Mouse (Mus musculus): ENCODE data around the gene Zdhhc17. TPM values are rescaled to one million over a fixed set of nuclear protein-coding genes. Genes with fewer than 3 reads are reported as not detected.

Zdhhc17 gene
- polyA plus RNA-seq, 1 experiment, result 5.2 TPM

- Histone ChIP-seq H3ac (ENCODE audit: control insufficient read depth, insufficient read length, low read depth) (no peak overlapping the region), H3K79me3 (ENCODE audit: low read depth) (no peaks in the 10 kb centered on the region), H3K27me3 (ENCODE audit: control insufficient read depth, insufficient read depth, insufficient read length) (no peaks in the 10 kb centered on the region), H3K4me3 (ENCODE audit: insufficient read depth, poor library complexity, severe bottlenecking) (no peak overlapping the region), H3K79me2 (ENCODE audit: control insufficient read depth, insufficient read depth) (no peaks in the 10 kb centered on the region), H3K36me3 (ENCODE audit: control insufficient read depth, insufficient read depth) (no peaks in the 10 kb centered on the region)
- no peak for TF ChIP-seq MAX (IDR thresholded peaks at IDR 0.05)
- TF ChIP-seq MYOG (IDR thresholded peaks at IDR 0.05; ENCODE audit: control insufficient read depth, extremely low read depth, insufficient read length), result no peak
- TF ChIP-seq FOSL1 (IDR thresholded peaks at IDR 0.05; ENCODE audit: insufficient read depth, low read length, poor library complexity, severe bottlenecking), result no peak
- TF ChIP-seq CEBPB (IDR thresholded peaks at IDR 0.05; ENCODE audit: low read depth), result no peak
- no peak for TF ChIP-seq USF1 (IDR thresholded peaks at IDR 0.05; ENCODE audit: low read depth)
- no peak for TF ChIP-seq MYOD1 (IDR thresholded peaks at IDR 0.05; ENCODE audit: control insufficient read depth, insufficient read length, low read depth)
- TF ChIP-seq CTCF (IDR thresholded peaks at IDR 0.05; ENCODE audit: control insufficient read depth, insufficient read depth, insufficient read length), result no peak
These were observed 38.0 kb upstream of the Zdhhc17 start for GRCm38 (mm10) chr10:111047895-111048294.

- Histone ChIP-seq H3K27me3 (ENCODE audit: control insufficient read depth, insufficient read depth, insufficient read length) (no peaks in the 10 kb centered on the region), H3K36me3 (ENCODE audit: control insufficient read depth, insufficient read depth) (no peaks in the 10 kb centered on the region), H3K4me3 (ENCODE audit: insufficient read depth, poor library complexity, severe bottlenecking) (no peak overlapping the region), H3ac (ENCODE audit: control insufficient read depth, insufficient read length, low read depth) (no peak overlapping the region), H3K79me2 (ENCODE audit: control insufficient read depth, insufficient read depth) (no peaks in the 10 kb centered on the region), H3K79me3 (ENCODE audit: low read depth) (no peaks in the 10 kb centered on the region)
- TF ChIP-seq CTCF (IDR thresholded peaks at IDR 0.05; ENCODE audit: control insufficient read depth, insufficient read depth, insufficient read length), result no peak
- TF ChIP-seq MYOG (IDR thresholded peaks at IDR 0.05; ENCODE audit: control insufficient read depth, extremely low read depth, insufficient read length), result no peak
- TF ChIP-seq MYOD1 (IDR thresholded peaks at IDR 0.05; ENCODE audit: control insufficient read depth, insufficient read length, low read depth), result no peak
These were observed 30.2 kb upstream of the Zdhhc17 start for GRCm38 (mm10) chr10:111040078-111040656.

- no peak overlapping the region for H3ac ChIP-seq (ENCODE audit: control insufficient read depth, insufficient read length, low read depth)
- H3K27me3 ChIP-seq (ENCODE audit: control insufficient read depth, insufficient read depth, insufficient read length), result no peaks in the 10 kb centered on the region
- H3K79me2 ChIP-seq (ENCODE audit: control insufficient read depth, insufficient read depth), result no peaks in the 10 kb centered on the region
- H3K79me3 ChIP-seq (ENCODE audit: low read depth), result no peaks in the 10 kb centered on the region
- H3K36me3 ChIP-seq (ENCODE audit: control insufficient read depth, insufficient read depth), result no peaks in the 10 kb centered on the region
- TF ChIP-seq MYOG (IDR thresholded peaks at IDR 0.05; ENCODE audit: control insufficient read depth, extremely low read depth, insufficient read length) (no peak), MYOD1 (IDR thresholded peaks at IDR 0.05; ENCODE audit: control insufficient read depth, insufficient read length, low read depth) (no peak)
- H3K4me3 ChIP-seq (ENCODE audit: insufficient read depth, poor library complexity, severe bottlenecking), result no peak overlapping the region
These were observed 26.9 kb upstream of the Zdhhc17 start for GRCm38 (mm10) chr10:111036851-111037250.

DNA sequence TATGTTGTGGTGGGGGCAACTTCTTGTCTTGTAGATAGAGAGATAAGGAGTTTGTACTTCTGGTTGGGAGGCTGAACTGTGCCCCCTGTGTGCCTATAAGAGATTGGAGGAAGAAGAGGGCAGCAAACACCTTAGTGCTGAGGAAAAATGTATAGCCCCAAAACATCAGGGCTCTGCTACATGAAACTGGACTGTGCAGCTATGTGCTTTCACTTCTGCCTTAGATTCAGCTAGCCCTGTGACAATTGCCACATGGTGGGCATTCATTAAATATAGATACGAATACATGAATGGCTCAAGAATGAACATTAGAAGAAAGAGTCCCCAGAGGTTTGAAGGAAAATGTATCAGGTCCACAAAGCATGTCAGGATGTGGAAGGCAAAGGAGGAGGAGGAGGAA lies 25.2 kb upstream of the Zdhhc17 start:
- no peak overlapping the region for H3K4me3 ChIP-seq (ENCODE audit: insufficient read depth, poor library complexity, severe bottlenecking)
- no peaks in the 10 kb centered on the region for H3K36me3 ChIP-seq (ENCODE audit: control insufficient read depth, insufficient read depth)
- TF ChIP-seq CEBPB (IDR thresholded peaks at IDR 0.05; ENCODE audit: low read depth) (no peak), CTCF (IDR thresholded peaks at IDR 0.05; ENCODE audit: control insufficient read depth, insufficient read depth, insufficient read length) (no peak), MAX (IDR thresholded peaks at IDR 0.05) (no peak), USF1 (IDR thresholded peaks at IDR 0.05; ENCODE audit: low read depth) (no peak), FOSL1 (IDR thresholded peaks at IDR 0.05; ENCODE audit: insufficient read depth, low read length, poor library complexity, severe bottlenecking) (no peak), MYOD1 (IDR thresholded peaks at IDR 0.05; ENCODE audit: control insufficient read depth, insufficient read length, low read depth) (no peak), MYOG (IDR thresholded peaks at IDR 0.05; ENCODE audit: control insufficient read depth, extremely low read depth, insufficient read length) (no peak)
- H3K27me3 ChIP-seq (ENCODE audit: control insufficient read depth, insufficient read depth, insufficient read length), result no peaks in the 10 kb centered on the region
- no peaks in the 10 kb centered on the region for H3K79me3 ChIP-seq (ENCODE audit: low read depth)
- H3K79me2 ChIP-seq (ENCODE audit: control insufficient read depth, insufficient read depth), result no peaks in the 10 kb centered on the region
- no peak overlapping the region for H3ac ChIP-seq (ENCODE audit: control insufficient read depth, insufficient read length, low read depth)

GRCm38 (mm10) chr10:111031511-111032365 lies 21.8 kb upstream of the Zdhhc17 start:
- no peaks in the 10 kb centered on the region for H3K36me3 ChIP-seq (ENCODE audit: control insufficient read depth, insufficient read depth)
- H3K79me2 ChIP-seq (ENCODE audit: control insufficient read depth, insufficient read depth), result no peaks in the 10 kb centered on the region
- no peaks in the 10 kb centered on the region for H3K27me3 ChIP-seq (ENCODE audit: control insufficient read depth, insufficient read depth, insufficient read length)
- TF ChIP-seq MYOG (IDR thresholded peaks at IDR 0.05; ENCODE audit: control insufficient read depth, extremely low read depth, insufficient read length) (no peak), MYOD1 (IDR thresholded peaks at IDR 0.05; ENCODE audit: control insufficient read depth, insufficient read length, low read depth) (no peak), FOSL1 (IDR thresholded peaks at IDR 0.05; ENCODE audit: insufficient read depth, low read length, poor library complexity, severe bottlenecking) (no peak), CTCF (IDR thresholded peaks at IDR 0.05; ENCODE audit: control insufficient read depth, insufficient read depth, insufficient read length) (no peak), CEBPB (IDR thresholded peaks at IDR 0.05; ENCODE audit: low read depth) (no peak), MAX (IDR thresholded peaks at IDR 0.05) (no peak), USF1 (IDR thresholded peaks at IDR 0.05; ENCODE audit: low read depth) (no peak)
- H3ac ChIP-seq (ENCODE audit: control insufficient read depth, insufficient read length, low read depth), result no peak overlapping the region
- no peak overlapping the region for H3K4me3 ChIP-seq (ENCODE audit: insufficient read depth, poor library complexity, severe bottlenecking)
- no peaks in the 10 kb centered on the region for H3K79me3 ChIP-seq (ENCODE audit: low read depth)
